Mouse (Mus musculus): ENCODE measurements around the gene Atp2a1. TPM values are rescaled to one million over a fixed set of nuclear protein-coding genes. Genes with fewer than 3 reads are reported as not detected.

Atp2a1 gene
- polyA plus RNA-seq, 1 experiment: 5.2 TPM

DNA sequence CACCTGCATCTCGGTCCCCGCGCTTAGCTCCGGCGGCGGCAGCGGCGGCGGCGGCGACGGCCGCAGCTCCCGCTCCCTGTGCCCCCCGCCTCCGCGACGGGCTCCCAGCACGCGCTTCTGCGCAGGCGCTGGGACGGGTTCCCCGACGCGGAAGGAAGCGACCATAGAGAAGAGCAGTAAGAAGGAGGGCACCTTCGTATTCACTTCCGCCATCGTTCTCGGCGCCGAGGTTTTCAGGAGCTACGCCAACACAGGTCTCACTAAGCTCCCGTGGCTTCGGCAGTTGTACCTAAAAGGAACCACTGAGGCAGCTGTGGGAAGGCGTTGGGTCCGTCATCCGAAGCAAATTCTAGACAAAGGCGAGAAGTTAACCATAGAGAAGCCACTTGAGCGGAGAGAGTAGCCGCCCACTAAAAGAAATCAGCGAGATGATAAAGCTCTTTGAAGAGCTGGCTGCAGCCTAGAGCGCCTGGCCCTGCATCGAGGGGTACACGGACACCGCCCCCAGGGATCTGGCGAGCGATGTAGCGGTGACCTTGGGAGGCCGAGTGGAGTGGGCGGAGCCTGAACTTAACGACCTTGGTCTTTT lies 12.2 kb upstream of the Atp2a1 start, which contains the start of gene Sh2b1:
Gene Sh2b1, minus strand, starts transcription at position 432 of the 589 bp plus-strand sequence.
- Histone ChIP-seq H3K27me3 (ENCODE audit: control insufficient read depth, insufficient read depth, low read length) (no peaks in the 10 kb centered on the region), H3K4me1 (replicated peaks; ENCODE audit: control insufficient read depth, insufficient read depth, low read length) (peaks cover 43% of the 10 kb centered on the region), H3K36me3 (ENCODE audit: control insufficient read depth, insufficient read depth, low read length) (0 out of 2 replicates have a peak, but pooled peaks cover 3% of the 10 kb centered on the region), H3K27ac (ENCODE audit: control insufficient read depth, insufficient read depth, low read length) (peak within 1 kb of the TSS; percentile 72), H3K4me3 (ENCODE audit: control insufficient read depth, insufficient read depth, low read length) (peak within 1 kb of the TSS; percentile 56)
- peak; percentile 93 for DNase-seq
- TF ChIP-seq CTCF (IDR thresholded peaks at IDR 0.05; ENCODE audit: borderline replicate concordance, control insufficient read depth, extremely low read depth, insufficient read depth, low read length, poor library complexity): peak; percentile 56; the same call in 1 of the 2 replicates
- TF ChIP-seq POLR2A (IDR thresholded peaks at IDR 0.05; ENCODE audit: control insufficient read depth, extremely low read depth, insufficient read depth, low read length, poor library complexity): peak; percentile 96
- WGBS: under 1% methylated on average over 53 of the region's 53 CpGs

- peaks cover 4% of the 10 kb centered on the region; the same call in 1 of the 2 replicates for H3K36me3 ChIP-seq (ENCODE audit: control insufficient read depth, insufficient read depth, low read length)
- TF ChIP-seq CTCF (IDR thresholded peaks at IDR 0.05; ENCODE audit: borderline replicate concordance, control insufficient read depth, extremely low read depth, insufficient read depth, low read length, poor library complexity): no peak
- no peak for TF ChIP-seq POLR2A (IDR thresholded peaks at IDR 0.05; ENCODE audit: control insufficient read depth, extremely low read depth, insufficient read depth, low read length, poor library complexity)
- H3K27ac ChIP-seq (ENCODE audit: control insufficient read depth, insufficient read depth, low read length): no peak overlapping the region; the same call in 1 of the 2 replicates
- DNase-seq: peak; percentile 49
- no peaks in the 10 kb centered on the region for H3K27me3 ChIP-seq (ENCODE audit: control insufficient read depth, insufficient read depth, low read length)
- H3K4me3 ChIP-seq (ENCODE audit: control insufficient read depth, insufficient read depth, low read length): peak overlapping the region; percentile 56
- under 1% methylated on average over 27 of the region's 27 CpGs for WGBS
- H3K4me1 ChIP-seq (replicated peaks; ENCODE audit: control insufficient read depth, insufficient read depth, low read length): peaks cover 49% of the 10 kb centered on the region
These were observed 11.6 kb upstream of the Atp2a1 start for GRCm38 (mm10) chr7:126474486-126474955.

DNA sequence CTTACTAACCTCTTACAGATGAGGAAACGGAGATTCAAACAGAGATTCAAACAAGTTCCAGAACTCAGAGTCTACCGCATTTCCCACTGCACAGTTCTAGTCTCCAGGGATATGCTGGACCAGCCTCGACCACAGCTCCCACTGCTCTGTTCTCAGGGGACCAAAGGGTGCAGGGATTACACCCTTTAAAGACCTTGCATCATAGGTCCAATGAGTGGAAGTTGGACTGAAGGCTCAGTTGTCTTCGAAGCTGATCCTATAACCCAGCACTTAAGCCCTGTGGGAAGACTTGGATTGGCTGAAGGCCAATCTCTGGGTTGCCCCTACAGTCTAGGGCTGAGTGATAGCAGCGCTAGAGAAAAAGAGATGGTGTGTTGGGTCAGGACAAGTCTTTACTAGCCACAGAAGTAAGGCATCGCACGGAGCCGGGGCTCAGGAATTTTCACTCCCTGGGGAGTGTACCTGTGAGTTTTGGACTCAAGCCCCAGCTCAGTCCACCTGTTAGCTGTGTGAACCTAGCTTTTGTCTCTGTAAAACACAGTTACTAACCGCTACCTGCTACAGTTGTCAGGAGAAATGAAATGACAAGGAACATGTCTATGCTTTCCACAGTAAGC lies 10.7 kb upstream of the Atp2a1 start:
- Histone ChIP-seq H3K36me3 (ENCODE audit: control insufficient read depth, insufficient read depth, low read length) (peaks cover 14% of the 10 kb centered on the region), H3K4me1 (replicated peaks; ENCODE audit: control insufficient read depth, insufficient read depth, low read length) (peaks cover 53% of the 10 kb centered on the region), H3K27ac (ENCODE audit: control insufficient read depth, insufficient read depth, low read length) (no peak overlapping the region), H3K27me3 (ENCODE audit: control insufficient read depth, insufficient read depth, low read length) (no peaks in the 10 kb centered on the region), H3K4me3 (ENCODE audit: control insufficient read depth, insufficient read depth, low read length) (0 out of 2 replicates have a peak overlapping the region, but pooled peaks have one; percentile 56)
- DNase-seq: no peak
- 82% methylated on average over 9 of the region's 9 CpGs for WGBS
- TF ChIP-seq POLR2A (IDR thresholded peaks at IDR 0.05; ENCODE audit: control insufficient read depth, extremely low read depth, insufficient read depth, low read length, poor library complexity) (no peak), CTCF (IDR thresholded peaks at IDR 0.05; ENCODE audit: borderline replicate concordance, control insufficient read depth, extremely low read depth, insufficient read depth, low read length, poor library complexity) (no peak)

- TF ChIP-seq CTCF (IDR thresholded peaks at IDR 0.05; ENCODE audit: borderline replicate concordance, control insufficient read depth, extremely low read depth, insufficient read depth, low read length, poor library complexity): no peak
- no peak for TF ChIP-seq POLR2A (IDR thresholded peaks at IDR 0.05; ENCODE audit: control insufficient read depth, extremely low read depth, insufficient read depth, low read length, poor library complexity)
- Histone ChIP-seq H3K4me1 (replicated peaks; ENCODE audit: control insufficient read depth, insufficient read depth, low read length) (peaks cover 53% of the 10 kb centered on the region), H3K36me3 (ENCODE audit: control insufficient read depth, insufficient read depth, low read length) (peaks cover 19% of the 10 kb centered on the region), H3K27me3 (ENCODE audit: control insufficient read depth, insufficient read depth, low read length) (no peaks in the 10 kb centered on the region), H3K27ac (ENCODE audit: control insufficient read depth, insufficient read depth, low read length) (peak overlapping the region; percentile 72), H3K4me3 (ENCODE audit: control insufficient read depth, insufficient read depth, low read length) (peak overlapping the region; percentile 17)
- DNase-seq: no peak
- WGBS: 23% methylated on average over 16 of the region's 16 CpGs
These were observed 9.8 kb upstream of the Atp2a1 start for GRCm38 (mm10) chr7:126472713-126473112.

DNA sequence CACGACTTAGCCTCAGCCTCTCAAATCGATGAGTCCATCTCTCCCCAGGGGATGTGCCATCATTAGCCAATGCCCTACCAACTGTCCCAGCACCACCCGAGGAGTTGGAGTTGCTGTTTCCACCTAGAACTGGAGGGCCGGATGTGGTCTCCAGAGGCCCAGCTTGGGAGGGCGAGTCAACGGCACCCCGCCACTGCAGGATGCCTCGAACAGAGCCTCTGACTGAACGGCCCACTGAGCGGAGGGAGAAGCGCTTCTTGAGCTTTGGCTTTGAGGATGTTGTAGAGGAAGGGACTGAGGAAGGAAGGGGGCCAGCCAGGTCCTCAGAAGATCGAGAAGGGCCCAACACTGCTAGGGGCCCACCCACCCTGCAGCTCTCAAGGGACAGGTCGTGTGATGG lies 9.4 kb upstream of the Atp2a1 start:
- TF ChIP-seq POLR2A (IDR thresholded peaks at IDR 0.05; ENCODE audit: control insufficient read depth, extremely low read depth, insufficient read depth, low read length, poor library complexity) (peak; percentile 41; the same call in 1 of the 2 replicates), CTCF (IDR thresholded peaks at IDR 0.05; ENCODE audit: borderline replicate concordance, control insufficient read depth, extremely low read depth, insufficient read depth, low read length, poor library complexity) (0 out of 2 replicates have a peak, but pooled peaks have one; percentile 0)

DNA sequence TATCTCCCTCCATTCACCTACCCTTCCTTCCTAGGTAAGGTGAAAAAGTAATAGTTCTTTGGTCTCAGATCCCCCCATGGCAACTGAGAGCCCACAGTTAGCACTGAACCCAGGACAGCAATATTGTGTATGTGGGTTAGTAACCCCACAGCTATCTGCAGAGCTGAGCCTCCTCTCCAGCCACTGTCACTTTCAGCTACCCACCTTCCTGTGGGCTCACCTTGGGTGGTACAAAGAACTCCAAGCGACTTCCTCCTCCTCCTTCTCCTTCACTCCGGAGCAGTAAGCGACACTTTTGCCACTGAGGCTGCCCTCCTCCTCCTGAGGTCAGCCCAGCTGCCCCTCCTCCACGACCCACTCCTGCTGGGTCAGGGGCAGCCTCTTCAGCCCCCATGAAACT lies 8.9 kb upstream of the Atp2a1 start:
- peaks cover 22% of the 10 kb centered on the region for H3K36me3 ChIP-seq (ENCODE audit: control insufficient read depth, insufficient read depth, low read length)
- TF ChIP-seq CTCF (IDR thresholded peaks at IDR 0.05; ENCODE audit: borderline replicate concordance, control insufficient read depth, extremely low read depth, insufficient read depth, low read length, poor library complexity) (no peak; the same call in 1 of the 2 replicates), POLR2A (IDR thresholded peaks at IDR 0.05; ENCODE audit: control insufficient read depth, extremely low read depth, insufficient read depth, low read length, poor library complexity) (no peak)
- H3K27ac ChIP-seq (ENCODE audit: control insufficient read depth, insufficient read depth, low read length): peak overlapping the region; percentile 66
- no peak for DNase-seq
- peaks cover 53% of the 10 kb centered on the region for H3K4me1 ChIP-seq (replicated peaks; ENCODE audit: control insufficient read depth, insufficient read depth, low read length)
- 12% methylated on average over 4 of the region's 4 CpGs for WGBS
- peak overlapping the region; percentile 25 for H3K4me3 ChIP-seq (ENCODE audit: control insufficient read depth, insufficient read depth, low read length)
- H3K27me3 ChIP-seq (ENCODE audit: control insufficient read depth, insufficient read depth, low read length): no peaks in the 10 kb centered on the region

More for the DNA sequence above, 9.4 kb upstream of the Atp2a1 start:
- Histone ChIP-seq H3K4me1 (replicated peaks; ENCODE audit: control insufficient read depth, insufficient read depth, low read length) (peaks cover 53% of the 10 kb centered on the region), H3K27ac (ENCODE audit: control insufficient read depth, insufficient read depth, low read length) (peak overlapping the region; percentile 72), H3K4me3 (ENCODE audit: control insufficient read depth, insufficient read depth, low read length) (peak overlapping the region; percentile 25), H3K27me3 (ENCODE audit: control insufficient read depth, insufficient read depth, low read length) (no peaks in the 10 kb centered on the region), H3K36me3 (ENCODE audit: control insufficient read depth, insufficient read depth, low read length) (peaks cover 19% of the 10 kb centered on the region)
- peak; percentile 66 for DNase-seq
- 9% methylated on average over 13 of the region's 13 CpGs for WGBS
